Mouse (Mus musculus): ENCODE measurements at regions not wholly inside any gene's neighbourhood (a gene's known extent, or its start where the extent isn't known, plus 50 kb on each side); places are given as distances from the start of the nearest gene placed in this dataset.
A peak's percentile ranks its signal among the peaks of the same experiment; 100 is the strongest.

DNA sequence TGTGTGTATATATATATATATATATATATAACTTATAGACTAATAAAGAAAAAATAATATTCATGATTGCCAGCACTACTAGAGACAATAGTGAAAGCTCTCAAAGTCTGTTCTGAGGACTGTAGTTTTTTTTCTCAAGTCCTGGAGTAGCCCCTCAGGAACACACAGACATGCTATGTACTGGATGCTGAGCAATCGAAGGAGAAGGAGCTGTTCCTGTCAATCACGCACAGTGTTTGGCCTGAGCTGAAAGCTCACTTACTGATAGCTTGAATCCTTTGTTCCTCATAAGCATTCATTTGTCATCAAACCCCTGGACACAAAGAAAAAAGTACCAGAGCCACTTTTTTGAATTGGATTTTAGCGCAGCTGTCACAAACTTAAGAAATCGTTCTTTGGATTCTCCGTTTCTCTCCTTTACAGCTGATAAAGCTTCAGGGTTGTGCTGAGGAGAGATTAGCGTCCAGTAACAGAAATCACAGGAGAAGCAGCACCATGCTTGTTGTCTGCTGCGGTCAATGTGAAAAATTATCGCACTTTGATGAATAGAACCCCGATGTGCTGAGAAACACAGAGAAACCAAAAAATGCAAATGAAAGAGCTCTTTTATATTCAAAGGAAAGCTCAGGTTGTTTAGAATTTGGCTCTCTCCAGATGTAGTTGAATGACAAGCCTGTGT is 702.2 kb upstream of the Tyrp1 start:
- no peaks in the 10 kb centered on the region for H3K36me3 ChIP-seq (ENCODE audit: control insufficient read depth, insufficient read depth, low read length)
- H3K4me1 ChIP-seq (ENCODE audit: control insufficient read depth, insufficient read depth, low read length) = no peaks in the 10 kb centered on the region
- no peak overlapping the region for H3K27ac ChIP-seq (ENCODE audit: low read depth, low read length)
- peak overlapping the region; percentile 2; the same call in 1 of the 2 replicates for H3K4me2 ChIP-seq (ENCODE audit: low read length)
- 48% methylated on average over 9 of the region's 9 CpGs for WGBS
- no peaks in the 10 kb centered on the region for H3K9me3 ChIP-seq (replicated peaks; ENCODE audit: control insufficient read depth, low read length)
- H3K27me3 ChIP-seq (replicated peaks; ENCODE audit: control insufficient read depth, insufficient read depth, low read length) = no peaks in the 10 kb centered on the region
- no peak overlapping the region for H3K9ac ChIP-seq (ENCODE audit: low read length)
- peak; percentile 52; the same call in 1 of the 2 replicates for ATAC-seq
- H3K4me3 ChIP-seq (ENCODE audit: low read depth, low read length) = no peak overlapping the region
- peak; percentile 4 for DNase-seq (ENCODE audit: low spot score)

DNA sequence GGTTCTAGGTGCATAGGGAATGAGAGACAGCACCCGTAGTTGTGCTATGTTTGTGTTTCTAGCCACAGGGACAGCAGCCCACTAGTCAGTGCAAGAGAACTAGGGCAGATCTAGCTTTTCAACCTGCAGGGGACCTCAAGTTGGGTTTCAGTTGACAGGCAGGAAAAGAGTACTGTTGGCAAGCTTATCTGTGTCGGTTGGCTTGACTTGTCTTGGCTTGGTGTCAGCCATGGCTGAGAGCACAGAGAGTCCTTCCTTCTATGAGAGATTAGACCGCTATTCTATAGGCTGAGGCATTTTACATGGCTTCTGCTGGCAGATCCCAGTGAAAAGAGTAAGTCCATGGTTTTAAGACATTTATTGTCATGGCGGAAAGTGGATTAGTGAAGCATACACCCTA is 693.7 kb upstream of the Tyrp1 start:
- H3K36me3 ChIP-seq (ENCODE audit: control insufficient read depth, insufficient read depth, low read length) = no peaks in the 10 kb centered on the region
- DNase-seq (ENCODE audit: low spot score) = no peak
- H3K4me2 ChIP-seq (ENCODE audit: low read length) = no peak overlapping the region
- no peak overlapping the region for H3K9ac ChIP-seq (ENCODE audit: low read length)
- no peaks in the 10 kb centered on the region for H3K9me3 ChIP-seq (replicated peaks; ENCODE audit: control insufficient read depth, low read length)
- no peaks in the 10 kb centered on the region for H3K4me1 ChIP-seq (ENCODE audit: control insufficient read depth, insufficient read depth, low read length)
- 91% methylated on average over 4 of the region's 4 CpGs for WGBS
- ATAC-seq = no peak
- H3K27me3 ChIP-seq (replicated peaks; ENCODE audit: control insufficient read depth, insufficient read depth, low read length) = no peaks in the 10 kb centered on the region
- H3K4me3 ChIP-seq (ENCODE audit: low read depth, low read length) = no peak overlapping the region
- H3K27ac ChIP-seq (ENCODE audit: low read depth, low read length) = no peak overlapping the region

- no peaks in the 10 kb centered on the region for H3K27me3 ChIP-seq (replicated peaks; ENCODE audit: control insufficient read depth, insufficient read depth, low read length)
- H3K27ac ChIP-seq (ENCODE audit: low read depth, low read length) = no peak overlapping the region
- H3K9me3 ChIP-seq (replicated peaks; ENCODE audit: control insufficient read depth, low read length) = no peaks in the 10 kb centered on the region
- no peak overlapping the region for H3K9ac ChIP-seq (ENCODE audit: low read length)
- WGBS = 86% methylated on average over 4 of the region's 4 CpGs
- H3K36me3 ChIP-seq (ENCODE audit: control insufficient read depth, insufficient read depth, low read length) = no peaks in the 10 kb centered on the region
- no peaks in the 10 kb centered on the region for H3K4me1 ChIP-seq (ENCODE audit: control insufficient read depth, insufficient read depth, low read length)
- no peak for ATAC-seq
- H3K4me3 ChIP-seq (ENCODE audit: low read depth, low read length) = no peak overlapping the region
- no peak for DNase-seq (ENCODE audit: low spot score)
- no peak overlapping the region for H3K4me2 ChIP-seq (ENCODE audit: low read length)
Observed at GRCm38 (mm10) chr4:80159842-80160241, 674.1 kb upstream of the Tyrp1 start.

DNA sequence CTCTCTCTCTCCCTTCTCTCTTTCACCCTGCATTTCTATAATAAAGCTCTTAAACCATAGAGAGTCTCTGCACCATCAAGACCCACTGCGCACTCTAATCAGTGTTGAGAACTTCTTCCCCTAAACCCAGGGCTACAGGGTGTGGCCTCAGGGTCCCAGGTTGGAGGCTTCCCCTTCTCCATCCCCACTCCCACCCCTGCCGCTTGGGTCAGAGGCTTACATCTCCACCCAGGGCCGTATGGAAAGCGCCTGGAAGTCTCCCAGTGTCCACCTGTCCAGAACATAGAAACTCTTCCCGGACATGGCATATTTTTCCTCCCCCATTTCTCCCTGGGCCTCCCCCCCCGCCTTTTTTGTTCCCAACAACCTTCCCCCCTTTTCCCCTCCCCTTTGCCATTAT is 660.7 kb upstream of the Tyrp1 start:
- DNase-seq (ENCODE audit: low spot score) (no peak), ATAC-seq (no peak)
- H3K36me3 ChIP-seq (ENCODE audit: control insufficient read depth, insufficient read depth, low read length) = no peaks in the 10 kb centered on the region
- no peaks in the 10 kb centered on the region for H3K4me1 ChIP-seq (ENCODE audit: control insufficient read depth, insufficient read depth, low read length)
- H3K9me3 ChIP-seq (replicated peaks; ENCODE audit: control insufficient read depth, low read length) = no peaks in the 10 kb centered on the region
- H3K9ac ChIP-seq (ENCODE audit: low read length) = no peak overlapping the region
- H3K27me3 ChIP-seq (replicated peaks; ENCODE audit: control insufficient read depth, insufficient read depth, low read length) = no peaks in the 10 kb centered on the region
- no peak overlapping the region for H3K4me2 ChIP-seq (ENCODE audit: low read length)
- whole genome bisulfite sequencing = 82% methylated on average over 6 of the region's 6 CpGs
- H3K27ac ChIP-seq (ENCODE audit: low read depth, low read length) = no peak overlapping the region
- no peak overlapping the region for H3K4me3 ChIP-seq (ENCODE audit: low read depth, low read length)

GRCm38 (mm10) chr4:80202223-80202622 is 631.7 kb upstream of the Tyrp1 start:
- 27% methylated on average over 1 of the region's 1 CpGs for WGBS
- no peak overlapping the region for H3K27ac ChIP-seq (ENCODE audit: low read depth, low read length)
- ATAC-seq = peak; percentile 63; the same call in 1 of the 2 replicates

GRCm38 (mm10) chr4:80203916-80204315 is 630.0 kb upstream of the Tyrp1 start:
- ATAC-seq (peak; percentile 87), DNase-seq (ENCODE audit: low spot score) (peak; percentile 79)
- Histone ChIP-seq H3K4me3 (ENCODE audit: low read depth, low read length) (no peak overlapping the region), H3K27ac (ENCODE audit: low read depth, low read length) (0 out of 2 replicates have a peak overlapping the region, but pooled peaks have one; percentile 54), H3K9me3 (replicated peaks; ENCODE audit: control insufficient read depth, low read length) (no peaks in the 10 kb centered on the region), H3K36me3 (ENCODE audit: control insufficient read depth, insufficient read depth, low read length) (no peaks in the 10 kb centered on the region), H3K9ac (ENCODE audit: low read length) (no peak overlapping the region), H3K27me3 (replicated peaks; ENCODE audit: control insufficient read depth, insufficient read depth, low read length) (no peaks in the 10 kb centered on the region), H3K4me1 (ENCODE audit: control insufficient read depth, insufficient read depth, low read length) (no peaks in the 10 kb centered on the region), H3K4me2 (ENCODE audit: low read length) (no peak overlapping the region)
- 66% methylated on average over 6 of the region's 6 CpGs for WGBS

More at GRCm38 (mm10) chr4:80202223-80202622, 631.7 kb upstream of the Tyrp1 start:
- Histone ChIP-seq H3K4me2 (ENCODE audit: low read length) (no peak overlapping the region), H3K36me3 (ENCODE audit: control insufficient read depth, insufficient read depth, low read length) (no peaks in the 10 kb centered on the region), H3K9ac (ENCODE audit: low read length) (no peak overlapping the region), H3K27me3 (replicated peaks; ENCODE audit: control insufficient read depth, insufficient read depth, low read length) (no peaks in the 10 kb centered on the region), H3K9me3 (replicated peaks; ENCODE audit: control insufficient read depth, low read length) (no peaks in the 10 kb centered on the region), H3K4me1 (ENCODE audit: control insufficient read depth, insufficient read depth, low read length) (no peaks in the 10 kb centered on the region), H3K4me3 (ENCODE audit: low read depth, low read length) (no peak overlapping the region)
- peak; percentile 77 for DNase-seq (ENCODE audit: low spot score)

DNA sequence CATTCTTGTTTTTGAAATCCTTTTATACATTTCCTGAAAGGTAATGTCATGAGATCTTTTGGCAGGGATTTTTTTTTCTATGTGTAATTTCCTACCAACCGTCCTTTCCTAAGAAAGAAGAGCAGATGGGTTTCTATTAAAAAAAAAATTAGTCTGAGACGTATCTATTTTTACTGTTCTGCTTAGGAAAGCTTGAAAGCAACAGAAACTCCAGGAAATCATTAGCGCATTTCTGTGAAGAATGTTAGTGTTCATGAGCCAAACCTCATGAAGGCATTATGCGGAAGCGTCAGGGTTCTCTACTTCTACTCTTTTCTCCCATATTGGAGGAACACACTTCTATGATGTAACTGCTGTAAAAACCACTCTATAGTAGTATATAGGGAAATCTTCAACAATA is 629.5 kb upstream of the Tyrp1 start:
- WGBS = 70% methylated on average over 5 of the region's 5 CpGs
- Histone ChIP-seq H3K27me3 (replicated peaks; ENCODE audit: control insufficient read depth, insufficient read depth, low read length) (no peaks in the 10 kb centered on the region), H3K4me1 (ENCODE audit: control insufficient read depth, insufficient read depth, low read length) (no peaks in the 10 kb centered on the region), H3K9ac (ENCODE audit: low read length) (no peak overlapping the region), H3K27ac (ENCODE audit: low read depth, low read length) (no peak overlapping the region), H3K4me2 (ENCODE audit: low read length) (no peak overlapping the region), H3K4me3 (ENCODE audit: low read depth, low read length) (no peak overlapping the region), H3K36me3 (ENCODE audit: control insufficient read depth, insufficient read depth, low read length) (no peaks in the 10 kb centered on the region), H3K9me3 (replicated peaks; ENCODE audit: control insufficient read depth, low read length) (no peaks in the 10 kb centered on the region)
- DNase-seq (ENCODE audit: low spot score) (peak; percentile 63), ATAC-seq (no peak)
